Mouse (Mus musculus): ENCODE measurements around the gene Ambn. TPM values are rescaled to one million over a fixed set of nuclear protein-coding genes. Genes with fewer than 3 reads are reported as not detected.

Ambn gene
- polyA plus RNA-seq (2017; shearing (Covaris generic)) = not detected

GRCm38 (mm10) chr5:88455691-88456090 is at the start of gene Ambn:
Gene Ambn, plus strand, starts transcription at chr5:88455991.

DNA sequence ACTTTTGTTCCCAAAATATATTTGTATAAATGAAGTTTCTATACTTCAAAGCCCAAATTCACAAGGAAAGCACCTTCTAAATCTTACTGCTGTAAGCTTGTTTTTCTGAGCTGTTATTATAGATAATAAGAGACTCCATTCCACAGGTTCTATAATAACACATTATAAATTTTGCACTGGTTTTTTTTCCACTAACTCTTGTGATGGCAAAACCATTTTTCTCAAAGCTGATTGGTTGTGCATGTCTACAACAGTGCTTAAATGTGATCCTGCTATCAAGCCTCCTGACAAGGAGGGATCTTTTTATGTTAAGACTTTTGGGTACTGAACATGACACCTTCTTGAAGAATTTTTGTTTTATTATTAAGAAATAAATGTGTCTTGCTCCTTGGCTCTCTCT is 31.9 kb downstream of the Ambn start, which contains the start of gene Enam:
TSS of gene Enam (plus strand) at position 301 of the 400 bp plus-strand sequence.

Other genes with a start within 250 kb of the Ambn start
- not detected for gene Gm7714, start 187.1 kb upstream of the Ambn start, polyA plus RNA-seq (2017; shearing (Covaris generic))
- gene Prol1, start 138.7 kb upstream of the Ambn start, polyA plus RNA-seq (2017; shearing (Covaris generic)) = not detected
- gene Amtn, start 79.9 kb upstream of the Ambn start, polyA plus RNA-seq (2017; shearing (Covaris generic)) = not detected
- gene Enam, start 32.0 kb downstream of the Ambn start, polyA plus RNA-seq (2017; shearing (Covaris generic)) = not detected
- gene Jchain, start 71.9 kb downstream of the Ambn start, polyA plus RNA-seq (2017; shearing (Covaris generic)) = 0.32 TPM
- 74.7 TPM for gene Utp3, start 98.5 kb downstream of the Ambn start, polyA plus RNA-seq (2017; shearing (Covaris generic))
- gene Rufy3, start 109.0 kb downstream of the Ambn start, polyA plus RNA-seq (2017; shearing (Covaris generic)) = 6.4 TPM
- gene Grsf1, start 220.2 kb downstream of the Ambn start, polyA plus RNA-seq (2017; shearing (Covaris generic)) = 30.7 TPM